Mouse (Mus musculus): ENCODE data around the gene Nkain2.
"Not testable (repeated sequence)": the region's sequence is repeated elsewhere in the genome, so short reads cannot be mapped to it uniquely, and the experiment has no call there.

The Nkain2 gene

DNA sequence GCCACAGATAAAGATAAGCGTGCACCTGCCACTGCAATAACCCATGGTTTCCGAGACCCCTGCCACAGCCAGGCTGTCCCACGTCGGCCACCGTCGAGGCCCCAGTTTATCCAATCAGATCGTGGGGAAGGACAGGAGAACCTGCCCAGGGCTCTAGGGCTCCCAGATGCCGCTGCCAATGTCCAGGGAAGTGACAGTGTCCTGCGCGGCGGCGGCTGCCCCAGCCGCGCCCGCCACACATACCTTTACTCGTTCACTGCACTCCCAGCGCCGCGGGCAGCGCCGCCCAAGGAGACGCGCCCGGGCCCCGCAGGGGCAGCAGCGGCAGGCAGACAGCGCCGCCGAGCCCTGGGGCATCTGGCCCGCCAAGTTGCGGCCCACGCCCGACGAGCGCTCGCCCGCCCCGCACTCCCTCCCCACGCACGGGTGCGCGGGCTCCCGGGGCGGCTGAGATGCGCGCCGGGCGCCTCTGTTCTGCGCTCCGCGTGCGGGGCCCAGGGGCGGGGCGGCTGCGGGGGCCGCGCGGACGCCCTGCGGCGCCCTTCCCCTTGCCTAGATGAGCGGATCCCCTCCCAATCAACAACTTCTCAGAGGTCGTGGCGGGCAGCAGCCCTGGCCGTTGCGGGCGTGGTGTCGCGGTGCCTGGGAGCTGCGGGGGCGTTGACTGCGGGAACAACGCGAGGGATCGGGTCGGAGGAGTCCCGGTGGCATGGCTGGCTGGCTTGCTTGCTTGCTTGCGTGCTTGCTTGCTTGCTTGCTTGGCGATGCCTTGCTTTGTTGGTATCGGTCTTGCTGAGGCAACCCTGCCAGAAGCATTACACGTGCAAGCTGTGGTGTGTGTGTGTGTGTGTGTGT, at the start of gene Nkain2:
Gene Nkain2 (minus strand): TSS at position 811 of the 855 bp plus-strand sequence.
- DNase-seq (ENCODE audit: low spot score) = peak; percentile 75

DNA sequence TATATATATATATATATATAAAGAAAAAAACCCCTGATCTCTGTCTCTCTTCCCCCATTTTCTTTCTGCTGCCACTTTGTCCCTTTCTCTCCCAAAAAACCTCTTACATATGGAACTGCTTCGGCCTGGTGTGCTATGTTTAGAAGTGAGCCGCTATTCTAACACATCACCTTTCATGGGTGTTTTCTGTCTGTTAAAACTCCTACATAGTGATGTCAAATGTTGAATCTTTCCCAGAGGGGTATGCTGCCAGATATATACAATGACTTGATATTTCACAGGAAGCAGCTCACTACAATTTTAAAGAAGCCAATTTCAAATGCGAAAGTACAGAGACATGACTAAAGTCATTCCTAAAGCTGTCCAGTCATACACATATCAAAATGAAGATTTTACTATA, 49.6 kb upstream of the Nkain2 start:
- DNase-seq (ENCODE audit: low spot score) = no peak

DNA sequence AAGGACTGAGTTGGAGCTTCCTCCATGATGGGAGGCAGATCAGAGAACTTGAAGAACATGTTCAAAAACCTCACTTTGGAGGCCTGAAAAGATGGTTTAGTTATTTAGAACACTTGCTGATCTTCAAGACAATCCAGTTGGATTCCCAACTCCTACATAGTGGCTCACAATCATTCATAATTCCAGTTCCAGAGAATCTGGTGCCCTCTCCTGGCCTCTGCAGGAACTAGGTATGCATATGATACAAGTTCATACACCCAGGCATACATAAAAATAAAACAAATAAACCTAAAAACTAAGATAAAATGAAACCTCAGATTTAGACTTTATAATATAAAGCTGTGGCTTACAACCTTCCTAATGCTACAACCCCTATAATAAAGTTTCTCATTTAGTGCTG, 4.8 kb upstream of the Nkain2 start:
- DNase-seq (ENCODE audit: low spot score) = peak; percentile 54

DNA sequence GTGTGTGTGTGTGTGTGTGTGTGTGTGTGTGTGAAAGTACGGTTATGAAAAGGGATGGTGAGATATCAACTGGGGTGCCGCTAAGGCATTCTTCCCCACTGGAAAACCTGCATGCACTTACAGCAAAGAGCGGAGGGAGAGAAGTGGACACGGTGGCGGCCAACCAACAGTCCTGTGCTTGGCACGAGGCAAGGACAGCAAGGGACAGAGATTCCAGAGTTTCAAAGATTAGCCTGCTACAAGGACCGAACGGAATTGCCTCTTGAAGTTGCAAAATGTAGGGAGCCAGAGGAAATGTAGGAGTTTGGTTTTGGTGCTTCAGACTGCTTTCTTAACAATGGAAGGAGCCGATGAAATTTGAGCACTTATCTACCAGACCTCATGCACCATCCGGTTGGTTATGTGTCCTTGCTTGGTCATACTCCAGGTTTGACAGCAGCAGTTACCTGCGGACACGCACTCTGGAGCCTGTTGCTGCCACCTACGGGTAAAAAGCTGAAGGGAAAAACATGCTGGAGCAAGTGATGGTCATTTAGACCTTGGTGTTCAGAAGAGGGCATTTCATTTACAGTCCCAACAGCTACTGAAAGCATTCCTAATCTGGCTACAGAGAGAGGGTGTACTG, 357 bp upstream of the Nkain2 start:
- DNase-seq (ENCODE audit: low spot score) = peak; percentile 74

DNA sequence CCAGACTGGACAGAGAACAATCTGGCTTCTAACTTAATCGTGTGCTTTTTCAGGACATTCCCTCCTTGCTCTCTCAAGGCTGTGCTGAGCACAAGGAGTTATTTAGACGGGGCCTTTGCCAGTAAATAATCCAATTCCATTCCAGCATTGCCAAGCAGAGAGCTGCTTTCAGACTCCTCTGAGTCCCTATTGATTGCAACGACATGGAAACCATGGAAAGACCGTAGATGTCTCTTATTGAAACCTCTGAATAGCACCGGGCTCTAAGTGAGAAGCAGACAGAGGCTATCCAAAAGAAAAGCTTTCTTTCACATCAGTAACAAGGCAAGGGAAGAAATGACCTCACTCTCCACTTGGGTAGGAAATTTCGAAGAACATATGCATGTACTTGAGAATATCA, 8.3 kb downstream of the Nkain2 start:
- DNase-seq (ENCODE audit: low spot score) = no peak

DNA sequence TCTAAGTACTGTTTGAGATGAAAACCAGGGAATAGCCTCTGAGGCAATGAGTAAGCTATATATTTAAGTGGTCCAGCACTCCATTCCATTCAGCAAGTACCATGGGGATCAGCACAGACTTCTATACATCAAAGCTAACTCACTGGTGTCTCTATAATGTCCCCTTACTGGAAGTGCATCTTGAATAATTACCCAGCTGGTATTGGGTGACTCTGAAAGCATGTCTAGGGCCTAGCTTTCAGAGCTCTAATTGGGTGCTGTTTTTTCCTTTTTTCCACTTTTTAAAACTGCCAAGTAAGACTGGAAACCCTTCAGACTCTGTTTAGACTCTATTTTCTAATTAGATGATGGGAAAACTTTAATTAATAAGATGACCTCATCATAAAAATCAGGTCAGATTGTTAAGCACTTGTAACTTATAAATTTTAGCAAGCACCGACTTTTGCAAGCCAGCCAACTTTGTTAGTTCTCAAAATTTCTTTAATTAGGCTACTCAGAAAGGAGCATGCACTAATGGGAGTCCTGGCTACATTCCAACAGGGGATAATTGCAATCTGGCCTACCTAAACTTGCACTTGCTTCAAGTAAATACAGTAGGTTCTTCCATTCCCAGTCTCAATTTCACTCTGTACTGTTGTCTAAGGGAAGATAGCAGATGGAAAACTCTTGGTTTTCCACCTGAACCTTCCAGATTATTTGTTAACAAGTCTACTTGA, 19.4 kb downstream of the Nkain2 start:
- DNase-seq (ENCODE audit: low spot score) = no peak

DNA sequence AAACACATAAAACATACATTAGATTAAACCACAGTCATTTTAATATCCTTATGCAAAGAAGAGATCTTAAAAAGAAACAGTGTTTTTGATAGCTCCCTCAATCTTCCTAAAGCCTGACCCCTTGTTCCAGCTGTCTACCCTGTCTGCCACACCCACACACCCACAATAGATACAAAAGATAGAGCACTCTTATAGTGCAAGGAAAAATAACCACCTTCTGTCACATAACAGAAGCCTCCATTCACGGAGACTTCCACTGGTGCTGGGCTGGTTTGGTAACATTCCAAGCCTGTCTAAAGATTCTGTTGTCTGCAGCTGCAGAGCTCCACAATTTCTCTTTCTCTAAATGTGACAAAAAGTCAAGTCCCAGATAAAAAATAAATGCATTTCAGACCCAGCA, 20.7 kb downstream of the Nkain2 start:
- no peak for DNase-seq (ENCODE audit: low spot score)

DNA sequence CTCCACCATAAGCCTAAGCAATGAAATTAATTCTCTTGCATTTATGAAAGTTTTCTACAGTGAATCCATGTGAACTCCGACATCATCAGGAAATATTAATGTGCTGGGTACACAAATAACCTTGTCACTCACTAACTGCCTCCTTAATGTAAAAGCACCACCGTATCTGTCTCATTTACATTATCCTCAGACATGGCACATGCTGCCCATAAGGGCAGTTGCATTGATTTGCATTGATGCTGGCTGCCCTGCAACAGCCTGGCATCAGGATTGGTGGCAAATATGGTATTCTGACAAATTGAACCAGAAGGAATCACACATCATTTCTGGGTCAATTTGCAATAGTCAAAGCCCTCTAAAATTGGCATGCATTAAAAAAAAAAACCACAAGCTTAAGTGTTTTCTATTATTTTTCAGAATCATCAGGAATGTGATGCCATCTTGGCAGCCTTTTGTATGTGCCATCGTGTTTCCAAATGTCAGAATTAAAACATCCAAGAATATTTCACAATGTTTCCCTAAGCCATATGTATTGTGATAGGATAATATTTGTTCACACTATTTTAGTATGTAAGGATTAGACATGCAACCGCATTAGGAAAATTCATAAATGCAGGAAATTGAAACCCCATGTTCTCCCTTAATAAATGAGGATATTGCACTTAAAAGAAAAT, 74.9 kb downstream of the Nkain2 start:
- DNase-seq (ENCODE audit: low spot score) = no peak

DNA sequence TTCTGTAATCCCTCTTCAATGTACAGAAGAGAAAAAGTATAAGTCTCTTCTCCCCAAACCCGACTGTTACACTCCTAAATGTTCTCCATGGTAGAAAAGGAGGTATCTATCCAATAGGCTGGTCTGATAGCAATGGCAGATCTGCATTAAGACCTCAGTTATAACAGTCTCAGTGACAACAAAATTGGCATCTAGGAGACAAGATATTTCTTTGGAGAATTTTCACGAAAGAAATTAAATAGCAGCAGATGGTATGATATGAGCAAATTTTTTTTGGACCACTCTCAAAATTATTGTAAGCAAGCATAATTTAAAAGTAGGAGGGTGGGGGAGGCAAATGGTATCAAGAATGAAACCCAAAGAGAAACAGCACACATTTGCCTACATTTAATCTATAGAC, 94.0 kb downstream of the Nkain2 start:
- no peak for DNase-seq (ENCODE audit: low spot score)

DNA sequence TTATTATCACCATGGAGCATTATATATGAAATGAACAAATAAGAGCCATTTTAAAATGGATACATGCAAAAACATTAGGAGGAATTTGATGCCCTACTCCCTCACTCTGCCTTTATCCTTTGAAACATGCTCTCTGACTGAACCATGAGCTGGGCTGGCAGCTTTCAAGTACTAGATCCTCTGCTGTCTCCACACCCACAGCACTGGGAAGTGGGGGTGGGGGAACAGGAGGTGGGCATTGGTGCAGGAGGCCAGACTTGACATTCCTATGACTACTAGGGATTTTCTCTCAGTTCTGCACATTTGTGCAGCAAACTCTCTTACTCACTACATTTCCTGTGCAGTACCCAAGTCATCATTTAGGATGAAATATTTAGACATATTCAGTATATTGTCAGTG, 99.7 kb downstream of the Nkain2 start:
- DNase-seq (ENCODE audit: low spot score) = peak; percentile 1

DNA sequence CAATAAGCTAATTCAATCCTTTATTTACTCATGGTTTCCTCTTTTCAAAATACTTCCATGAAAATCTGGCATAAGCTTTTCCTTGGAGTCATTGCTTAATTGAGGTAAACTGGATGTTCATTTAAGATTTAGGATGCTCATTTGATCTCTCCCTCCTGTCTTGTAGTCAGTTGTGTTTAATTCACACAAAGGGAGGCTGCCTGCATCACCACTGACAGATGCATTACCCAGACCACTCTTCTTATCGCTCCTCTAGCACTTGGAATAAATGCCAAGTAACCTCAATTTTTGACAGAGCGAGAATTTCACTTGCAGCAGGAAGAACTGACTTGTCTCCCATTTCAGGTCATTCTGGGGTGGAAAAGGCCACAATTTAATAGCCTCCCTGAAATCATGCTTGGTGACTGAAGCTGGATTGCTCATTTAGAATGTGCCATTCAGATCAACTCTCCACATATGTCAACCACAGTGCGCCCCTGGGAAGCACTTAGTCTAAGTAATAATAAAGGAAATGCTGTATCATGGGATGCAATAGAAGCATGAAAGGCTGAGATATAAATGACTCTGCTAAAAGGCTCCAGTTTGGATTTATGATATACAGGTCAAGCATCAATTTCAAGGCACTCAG, 107.4 kb downstream of the Nkain2 start:
- peak; percentile 2 for DNase-seq (ENCODE audit: low spot score)

DNA sequence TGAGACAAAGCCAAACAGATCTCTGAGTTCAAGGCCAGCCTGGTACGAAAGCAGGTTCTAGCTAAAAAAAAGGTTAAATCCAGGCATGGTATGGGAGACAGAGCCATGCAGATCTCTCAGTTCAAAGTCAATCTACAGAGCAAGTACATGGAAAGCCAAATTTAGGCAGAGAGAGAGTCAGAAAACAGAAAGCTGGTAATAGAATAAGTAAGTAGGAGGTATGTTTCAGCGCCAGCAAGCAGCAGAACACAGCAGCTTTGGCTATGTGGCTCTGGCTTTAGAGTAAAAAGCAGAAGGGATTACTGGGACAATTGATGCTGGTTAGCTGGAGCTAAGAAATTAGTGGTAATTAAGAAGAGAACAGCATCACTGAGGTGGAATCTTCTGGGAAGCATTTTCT, 151.3 kb downstream of the Nkain2 start:
- no peak for DNase-seq (ENCODE audit: low spot score)

DNA sequence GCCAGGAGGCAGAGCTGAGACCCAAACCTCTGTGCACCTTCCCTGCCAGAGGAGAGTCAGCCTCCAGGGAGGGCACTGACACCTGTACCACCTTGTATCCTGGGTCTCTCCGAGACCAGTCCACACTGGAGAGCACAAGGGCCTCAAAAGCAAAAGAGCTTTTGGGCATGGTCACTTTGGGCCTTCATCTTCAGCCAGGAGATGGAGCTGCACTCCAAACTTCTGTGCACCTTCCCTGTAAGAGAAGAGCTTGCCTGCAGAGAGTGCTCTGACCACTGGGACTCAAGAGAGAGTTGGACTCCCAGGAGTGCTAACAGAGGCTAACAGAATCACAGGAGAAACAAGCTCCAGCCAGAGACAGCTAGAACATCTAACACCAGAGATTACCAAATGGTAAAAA, 183.7 kb downstream of the Nkain2 start:
- not testable (repeated sequence) for DNase-seq (ENCODE audit: low spot score)

DNA sequence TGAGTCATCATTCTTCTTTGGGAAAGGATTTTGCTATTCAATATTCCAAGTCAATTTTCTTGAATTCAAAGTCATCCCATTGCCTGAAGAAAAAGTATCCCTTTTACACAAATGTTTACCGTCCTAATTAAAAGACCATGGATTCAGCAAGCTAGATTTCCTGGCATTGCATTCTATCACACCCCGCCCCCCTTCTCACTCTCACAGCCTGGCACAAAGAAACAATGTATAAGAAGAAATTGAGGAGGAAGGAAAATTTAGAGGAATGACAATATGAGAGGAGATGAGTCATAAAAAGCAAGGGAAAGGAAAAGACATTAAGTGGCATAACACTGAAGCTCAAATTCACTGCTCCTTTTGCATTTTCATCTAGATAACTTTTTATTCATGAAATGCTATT, 193.6 kb downstream of the Nkain2 start:
- no peak for DNase-seq (ENCODE audit: low spot score)

DNA sequence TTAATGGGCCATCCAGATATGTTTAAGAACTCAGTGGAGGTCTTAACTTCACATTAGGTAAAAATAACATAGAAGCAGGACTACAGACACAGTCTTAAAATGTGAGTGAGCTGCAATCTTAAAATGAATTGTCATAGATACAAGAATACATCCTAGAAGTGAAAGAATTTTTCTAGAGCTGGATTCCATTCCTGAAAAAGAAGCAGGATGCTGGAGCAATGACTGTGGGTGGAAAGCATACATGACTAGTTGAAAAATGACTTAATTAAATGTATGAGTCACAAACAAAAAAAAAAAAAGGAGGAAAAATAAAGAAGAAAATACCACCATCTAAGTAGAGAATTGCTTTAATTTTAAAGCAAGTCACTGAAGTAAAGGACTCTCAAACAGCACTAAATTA, 205.7 kb downstream of the Nkain2 start:
- DNase-seq (ENCODE audit: low spot score) = no peak

DNA sequence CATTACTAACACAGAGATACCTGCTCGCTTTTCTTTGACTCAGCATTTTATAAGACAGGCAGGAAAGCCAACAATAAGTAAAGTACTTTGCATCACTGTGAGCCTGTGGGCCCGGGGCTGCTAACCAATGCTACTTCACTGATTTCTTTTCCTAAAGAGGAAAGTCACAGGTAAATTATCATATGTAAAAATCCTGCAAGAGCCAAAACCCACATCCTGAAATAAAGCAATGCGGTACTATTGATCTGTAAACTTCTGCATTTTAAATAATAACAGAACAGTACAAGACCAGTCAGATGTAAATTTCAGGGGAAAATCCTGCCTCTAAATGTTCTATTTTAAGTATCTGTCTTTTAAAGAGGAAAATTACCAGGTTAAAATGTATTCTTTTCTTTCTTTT, 250.0 kb downstream of the Nkain2 start:
- DNase-seq (ENCODE audit: low spot score) = no peak

DNA sequence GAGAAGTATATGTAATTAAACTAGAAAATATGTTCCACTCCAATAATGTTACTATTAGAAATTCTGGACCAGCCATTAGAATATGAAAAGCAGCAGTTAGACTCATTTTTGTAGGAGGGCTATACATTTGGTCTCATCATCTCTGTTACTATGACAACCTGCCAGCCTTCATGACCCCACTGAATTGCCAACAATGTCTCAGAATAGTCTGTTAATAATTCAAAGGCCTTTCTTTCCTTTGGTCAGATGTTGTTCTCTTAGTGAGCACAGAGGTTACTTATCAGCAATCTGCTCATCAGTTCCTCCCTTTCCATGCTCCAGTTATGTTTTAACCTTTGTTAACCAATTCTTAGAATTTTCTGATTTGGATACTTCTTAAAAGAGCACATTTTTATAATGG, 251.1 kb downstream of the Nkain2 start:
- no peak for DNase-seq (ENCODE audit: low spot score)

DNA sequence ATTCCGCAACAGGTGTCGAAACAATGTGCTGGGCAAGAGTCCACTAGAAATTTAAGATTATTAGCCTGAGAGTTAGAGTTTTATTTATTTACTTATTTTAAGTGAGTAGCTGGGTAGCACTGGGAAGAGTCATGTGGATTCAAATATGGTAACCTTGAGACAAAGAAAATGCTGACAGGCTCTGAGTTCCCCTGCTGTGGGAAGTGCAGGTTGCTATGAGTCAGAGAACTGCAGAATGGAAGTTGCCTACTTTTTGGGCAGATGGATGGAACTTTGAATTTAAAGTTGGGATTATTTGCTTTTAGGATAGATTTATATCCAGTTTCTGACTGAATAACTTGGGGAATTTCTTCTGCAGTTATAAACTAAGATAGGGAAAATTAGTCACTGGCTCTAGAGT, 259.2 kb downstream of the Nkain2 start:
- DNase-seq (ENCODE audit: low spot score) = no peak

DNA sequence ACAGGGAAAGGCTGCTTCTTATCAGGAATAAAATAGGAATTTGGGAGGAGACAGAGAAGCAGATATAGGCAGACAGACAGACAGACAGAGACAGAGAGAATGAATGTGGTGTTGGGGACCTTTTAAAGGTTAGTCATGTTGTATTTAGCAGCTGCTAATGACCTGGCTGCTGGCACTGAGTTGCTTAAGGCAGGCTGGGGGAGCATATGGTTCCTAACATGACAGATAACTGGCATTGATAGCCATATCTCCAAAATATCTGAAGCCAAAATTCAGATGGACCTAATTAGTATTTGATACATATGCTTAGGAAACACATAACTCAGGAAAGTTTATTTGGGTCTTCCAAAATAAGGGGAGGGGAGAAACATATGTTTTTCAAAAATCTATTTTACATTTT, 285.8 kb downstream of the Nkain2 start:
- no peak for DNase-seq (ENCODE audit: low spot score)

DNA sequence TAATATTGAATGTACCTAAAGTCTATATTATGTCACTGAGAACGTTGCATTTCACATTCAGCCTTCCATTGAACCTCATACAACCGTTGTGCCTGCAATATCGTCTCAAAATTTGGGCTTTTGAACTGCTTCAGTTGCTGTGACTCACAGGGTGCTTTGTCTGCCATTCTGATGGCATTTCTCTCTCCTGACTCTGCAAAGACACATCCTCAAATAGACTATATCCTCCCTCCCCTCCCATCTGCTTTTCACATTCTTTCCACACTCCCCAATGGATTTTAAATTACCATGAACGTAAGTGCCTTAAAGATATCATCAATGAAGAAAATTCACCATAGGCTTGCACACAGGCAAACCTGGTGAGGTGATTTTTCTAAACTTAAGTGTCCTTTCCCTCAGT, 287.5 kb downstream of the Nkain2 start:
- DNase-seq (ENCODE audit: low spot score) = no peak

DNA sequence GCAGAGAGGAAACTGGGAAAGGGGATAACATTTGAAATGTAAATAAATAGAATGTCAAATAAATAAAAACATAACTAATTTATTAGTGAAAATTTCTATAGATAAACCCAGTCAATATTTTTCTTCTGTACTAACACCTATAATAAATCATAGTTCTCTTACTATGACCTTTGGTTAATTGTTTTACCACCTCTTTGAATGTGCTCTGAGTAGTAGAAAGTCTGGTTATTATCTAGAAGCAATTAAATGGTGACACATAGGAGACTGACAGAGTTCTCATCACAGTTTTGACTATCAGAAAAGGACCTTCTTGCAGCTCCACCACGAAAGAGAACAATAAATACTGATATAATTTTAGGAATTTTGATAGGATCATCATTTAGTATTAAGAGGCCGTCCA, 295.3 kb downstream of the Nkain2 start:
- DNase-seq (ENCODE audit: low spot score) = no peak

DNA sequence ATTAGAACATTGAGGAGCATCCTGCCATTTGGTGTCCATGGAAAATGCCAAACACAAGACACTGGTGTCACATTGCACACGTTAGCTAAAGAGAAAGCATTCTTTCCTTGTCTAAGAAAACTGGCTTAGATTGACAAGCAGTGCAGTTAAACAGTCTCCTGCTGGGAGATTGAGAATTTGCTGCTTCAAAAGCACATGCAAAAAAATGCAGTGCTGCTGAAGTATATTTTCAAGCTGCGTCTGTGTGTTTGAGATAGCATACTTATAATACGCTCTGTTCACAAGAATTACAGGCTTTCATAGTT, 313.0 kb downstream of the Nkain2 start:
- peak; percentile 39 for DNase-seq (ENCODE audit: low spot score)
